Mouse (Mus musculus): ENCODE data around the gene Hspa4.

GRCm38 (mm10) chr11:53300330-53301166 lies at the start of gene Hspa4:
- TF ChIP-seq POLR2AphosphoS5 (IDR thresholded peaks at IDR 0.05; ENCODE audit: borderline replicate concordance, low read depth, low read length) = no peak
- TF ChIP-seq POLR2A (IDR thresholded peaks at IDR 0.05; ENCODE audit: control insufficient read depth in 1 of 2, insufficient read depth in 1 of 2, low read depth in 1 of 2, low read length in 2 of 2, poor library complexity in 1 of 2) = peak; percentile 28 to 96; a peak in 3 of 4 replicates
- TF ChIP-seq MEF2A (IDR thresholded peaks at IDR 0.05; ENCODE audit: extremely low read depth, insufficient replicate concordance, low read depth, low read length, poor library complexity, severe bottlenecking) = no peak
- TF ChIP-seq CTCF (IDR thresholded peaks at IDR 0.05 in 2 of 3, conservative IDR thresholded peaks at IDR 0.05 in 1 of 3; ENCODE audit: control insufficient read depth in 1 of 3, insufficient read depth in 1 of 3, low read depth in 2 of 3, low read length in 3 of 3, poor library complexity in 1 of 3, severe bottlenecking in 1 of 3) = 0 out of 6 replicates have a peak, but pooled peaks of 1 of the 3 experiments have one; percentile 5
- TF ChIP-seq TAL1 (IDR thresholded peaks at IDR 0.05; ENCODE audit: low read length) = no peak
- TF ChIP-seq RCOR1 (IDR thresholded peaks at IDR 0.05; ENCODE audit: low read depth, low read length) = no peak
- no peak for TF ChIP-seq SMC3 (IDR thresholded peaks at IDR 0.05; ENCODE audit: low read depth, low read length)
- TF ChIP-seq KAT2A (conservative IDR thresholded peaks at IDR 0.05; ENCODE audit: low read depth, low read length) = peak; percentile 84
- peak in 1 of 2 experiments; percentile 46; a peak in 1 of 4 replicates for TF ChIP-seq EP300 (IDR thresholded peaks at IDR 0.05; ENCODE audit: low read depth in 1 of 2, low read length in 2 of 2)
- TF ChIP-seq CHD2 (IDR thresholded peaks at IDR 0.05; ENCODE audit: low read length) = peak; percentile 100
- TF ChIP-seq ZC3H11A (IDR thresholded peaks at IDR 0.05; ENCODE audit: low read depth, low read length) = no peak
- TF ChIP-seq USF1 (IDR thresholded peaks at IDR 0.05; ENCODE audit: low read depth, low read length) = no peak
